Mouse (Mus musculus) hindbrain, postnatal 0 days (tissue): ENCODE data around the gene Gm28102. TPM values are rescaled to one million over a fixed set of nuclear protein-coding genes. Genes with fewer than 3 reads are reported as not detected.
"Not testable (repeated sequence)": the region's sequence is repeated elsewhere in the genome, so short reads cannot be mapped to it uniquely, and the experiment has no call there.

ENCODE experiments used
- ATAC-seq: fragments of 200-750 bp; cut with Nextera tagmentation; 2 replicates; pipeline ENCODE4 v1.8.0; 2017; ENCODE audit warnings: mild to moderate bottlenecking, moderate TSS enrichment, moderate library complexity
- DNase-seq: peaks from one replicate; pipeline ENCODE4 v3.0.0-alpha.2; 2015; ENCODE audit warnings: low spot score
- H3K27ac ChIP-seq: fragments of 300-500 bp; sonication (generic); 2 replicates; pipeline ENCODE4 v1.5.1; 2014; ENCODE audit warnings: mild to moderate bottlenecking
- H3K27me3 ChIP-seq: fragments of 300-500 bp; sonication (generic); 2 replicates; pipeline ENCODE4 v1.6.1; 2014; ENCODE audit warnings: low read length, mixed read lengths; ENCODE audit not compliant: insufficient read depth
- H3K36me3 ChIP-seq: fragments of 300-500 bp; sonication (generic); 2 replicates; pipeline ENCODE4 v1.6.1; 2014; ENCODE audit warnings: low read length, mixed read lengths; ENCODE audit not compliant: insufficient read depth
- H3K4me1 ChIP-seq: fragments of 300-500 bp; sonication (generic); 2 replicates; pipeline ENCODE4 v1.6.1; 2014; ENCODE audit warnings: antibody characterized with exemption, low read length, mixed read lengths; ENCODE audit not compliant: insufficient read depth
- H3K4me2 ChIP-seq: fragments of 300-500 bp; sonication (generic); 2 replicates; pipeline ENCODE4 v1.6.1; 2014; ENCODE audit warnings: low read depth, mild to moderate bottlenecking, low read length, moderate library complexity, mixed read lengths
- H3K4me3 ChIP-seq: fragments of 300-500 bp; sonication (generic); 2 replicates; pipeline ENCODE4 v1.5.1; 2014; ENCODE audit warnings: low read length
- H3K9ac ChIP-seq: fragments of 300-500 bp; sonication (generic); replicated peaks from 2 replicates; pipeline ENCODE4 v1.6.1; 2014; ENCODE audit warnings: mild to moderate bottlenecking, low read length, moderate library complexity, mixed read lengths
- H3K9me3 ChIP-seq: fragments of 300-500 bp; sonication (generic); 2 replicates; pipeline ENCODE4 v1.6.1; 2016; ENCODE audit warnings: low read length, mixed read lengths
- WGBS: fragments of 180-500 bp; shearing (Covaris S2); extraction: QIAGEN DNeasy Blood & Tissue Kit; methylation state at CpG from one replicate; pipeline ENCODE4 v1.1.7; 2014; 5-methylcytosine and 5-hydroxymethylcytosine counted together
- polyA plus RNA-seq: library from polyadenylated mRNA; unstranded; fragments of >200 nt; fragmentation: Nextera tagmentation; extraction: Ambion mirVana; gene quantifications from 2 replicates; pipeline ENCODE4 v1.2.1, GENCODE M21; 2015
- total RNA-seq: library from RNA; depleted of rRNA; stranded (reverse); fragments of >200 nt; gene quantifications from 2 replicates; pipeline ENCODE4 v1.2.3, GENCODE M21; 2014; rRNA removed

Gene Gm28102
- total RNA-seq (not detected in 2 replicates), polyA plus RNA-seq (not detected in 2 replicates)

DNA sequence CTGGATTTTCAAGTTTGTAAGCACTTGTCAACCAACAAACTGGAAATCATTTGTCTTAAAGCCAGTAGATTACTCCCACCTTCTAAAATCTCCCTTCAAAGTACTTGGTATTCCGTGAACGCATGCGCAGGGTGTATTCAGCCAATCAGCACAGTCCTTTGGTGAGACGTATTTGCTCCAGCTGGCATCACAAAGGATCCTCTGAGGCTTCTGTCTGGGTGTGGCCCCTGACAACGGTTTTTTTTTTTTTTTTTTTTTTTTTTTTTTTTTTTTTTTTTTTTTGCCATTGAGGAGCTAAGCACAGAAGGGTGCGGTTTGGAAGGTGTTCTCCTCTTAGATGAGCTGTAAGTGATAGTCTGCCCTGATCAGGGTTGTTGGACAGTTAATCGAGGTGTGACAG, at the start of gene Gm28102:
Gene Gm28102, plus strand, starts transcription at position 301 of the 400 bp plus-strand sequence.
- H3K4me2 ChIP-seq, H3K27ac ChIP-seq, H3K36me3 ChIP-seq, H3K9me3 ChIP-seq, H3K27me3 ChIP-seq, H3K4me3 ChIP-seq, H3K9ac ChIP-seq, DNase-seq, ATAC-seq, H3K4me1 ChIP-seq: not testable (repeated sequence)
- no CpG with 5 or more reads among the region's 7 CpGs for WGBS
